Mouse (Mus musculus) cerebellum, adult 18-20 months (tissue): ENCODE results near the gene Kcnip1.
A peak's percentile ranks its signal among the peaks of the same experiment; 100 is the strongest.

Experiments
- DNase-seq, 2 experiments: peaks; one replicate each; pipeline ENCODE4 v3.0.0; 2021

Kcnip1 gene

DNA sequence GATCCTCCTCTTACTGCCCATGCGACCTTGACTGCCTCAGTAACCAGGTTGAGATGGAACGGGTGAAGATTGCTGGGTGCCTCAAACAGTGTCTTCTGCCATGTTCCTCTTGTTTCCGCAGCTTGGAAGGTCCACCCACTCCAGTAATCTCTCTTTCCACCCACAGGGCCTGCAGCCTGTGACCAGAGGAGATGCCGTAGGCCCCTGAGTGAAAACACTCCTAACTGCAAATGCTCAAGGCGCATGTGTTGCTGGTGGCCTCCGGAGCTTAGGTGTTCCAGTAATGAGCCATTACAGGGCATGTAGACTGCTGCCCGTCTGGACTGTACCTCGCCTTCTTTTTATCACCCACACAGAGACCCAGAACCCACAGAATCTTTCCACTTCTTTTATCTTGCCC lies 55.3 kb downstream of the Kcnip1 start:
- no peak for DNase-seq

- no peak for DNase-seq
Observed at GRCm38 (mm10) chr11:33934286-33934685, 58.7 kb downstream of the Kcnip1 start.

GRCm38 (mm10) chr11:33932386-33933111 lies 60.4 kb downstream of the Kcnip1 start:
- no peak for DNase-seq

- no peak for DNase-seq
Observed at GRCm38 (mm10) chr11:33931836-33932385, 61.0 kb downstream of the Kcnip1 start.

DNA sequence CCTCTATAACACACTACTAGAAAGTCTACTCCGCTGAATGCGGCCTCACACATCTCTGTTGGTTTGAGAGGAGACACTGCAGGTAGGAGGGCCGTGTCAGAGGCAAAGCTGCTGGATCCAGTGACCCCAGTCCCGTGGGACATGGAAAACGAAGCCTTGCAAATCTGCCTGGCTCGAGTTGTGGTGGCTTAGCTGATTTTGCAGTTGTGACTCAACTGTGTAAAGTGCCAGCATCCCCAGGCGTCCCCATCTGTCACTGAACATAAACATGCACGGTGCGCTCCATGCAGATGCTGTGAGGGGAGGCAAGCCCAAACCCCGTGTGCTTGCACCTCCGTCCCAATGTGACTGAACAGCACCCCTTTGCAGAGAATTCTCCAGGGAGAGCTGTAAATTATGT lies 63.5 kb downstream of the Kcnip1 start:
- no peak for DNase-seq

- no peak for DNase-seq
Observed at GRCm38 (mm10) chr11:33928658-33929057, 64.3 kb downstream of the Kcnip1 start.

DNA sequence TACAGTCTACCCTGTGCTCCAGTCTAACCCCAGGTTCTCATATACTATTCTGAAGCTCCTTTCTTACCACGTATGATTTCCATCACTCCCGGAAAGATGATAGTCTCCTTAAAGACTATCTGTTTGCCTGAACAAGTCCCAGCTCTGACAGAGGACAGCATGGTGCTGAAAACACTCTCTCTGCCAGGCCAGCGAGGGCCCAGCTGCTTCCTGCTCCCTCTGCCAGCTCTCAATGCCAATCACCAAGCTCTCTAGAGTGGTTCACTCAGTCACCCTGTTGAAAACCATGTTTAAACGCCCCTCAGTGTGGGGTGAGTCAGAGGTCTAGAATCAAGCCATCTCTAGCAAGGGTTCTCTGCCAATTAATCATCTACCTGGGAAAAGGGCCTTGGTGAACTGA lies 65.1 kb downstream of the Kcnip1 start:
- DNase-seq = no peak

DNA sequence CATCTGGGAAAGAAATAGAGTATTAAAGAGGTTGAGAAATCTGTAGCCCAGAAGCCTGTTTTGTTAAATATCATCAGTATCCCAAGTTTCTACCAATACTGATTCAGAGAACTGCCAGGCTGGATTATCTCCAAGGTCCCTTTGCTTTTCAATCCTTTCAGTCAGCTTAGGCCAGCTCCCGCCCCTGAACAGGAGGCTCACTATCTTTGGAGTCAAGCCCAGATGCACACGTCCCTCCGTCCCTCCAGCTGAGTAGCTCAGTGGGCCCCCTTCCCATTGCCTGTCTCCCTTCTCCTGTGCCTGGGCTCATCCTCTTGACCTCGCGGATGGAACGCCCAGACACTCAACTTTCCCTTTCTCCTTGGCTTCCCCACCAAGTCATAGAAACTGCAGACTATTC lies 65.6 kb downstream of the Kcnip1 start:
- no peak for DNase-seq

DNA sequence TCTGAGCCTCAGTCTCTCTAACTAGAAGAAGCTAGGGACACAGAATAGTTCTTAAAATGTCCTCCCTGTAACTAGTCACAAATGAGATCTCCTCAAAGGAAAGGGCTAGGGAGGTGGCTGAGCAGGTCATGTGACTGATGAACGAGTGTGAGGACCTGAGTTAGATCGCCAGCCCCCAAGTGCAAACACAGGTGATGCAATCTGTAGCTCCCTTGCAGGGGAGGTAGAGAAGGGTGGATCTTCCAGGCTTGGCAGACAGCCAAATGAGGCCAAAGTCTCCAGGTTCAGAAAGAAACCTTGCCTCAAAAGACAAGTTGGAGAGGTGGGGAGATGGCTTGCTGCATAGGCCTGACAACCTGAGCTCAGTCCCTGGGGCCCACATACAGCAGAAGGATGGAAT lies 66.4 kb downstream of the Kcnip1 start:
- no peak for DNase-seq

GRCm38 (mm10) chr11:33925778-33926177 lies 67.2 kb downstream of the Kcnip1 start:
- DNase-seq = no peak

GRCm38 (mm10) chr11:33923031-33923430 lies 69.9 kb downstream of the Kcnip1 start:
- DNase-seq = no peak

DNA sequence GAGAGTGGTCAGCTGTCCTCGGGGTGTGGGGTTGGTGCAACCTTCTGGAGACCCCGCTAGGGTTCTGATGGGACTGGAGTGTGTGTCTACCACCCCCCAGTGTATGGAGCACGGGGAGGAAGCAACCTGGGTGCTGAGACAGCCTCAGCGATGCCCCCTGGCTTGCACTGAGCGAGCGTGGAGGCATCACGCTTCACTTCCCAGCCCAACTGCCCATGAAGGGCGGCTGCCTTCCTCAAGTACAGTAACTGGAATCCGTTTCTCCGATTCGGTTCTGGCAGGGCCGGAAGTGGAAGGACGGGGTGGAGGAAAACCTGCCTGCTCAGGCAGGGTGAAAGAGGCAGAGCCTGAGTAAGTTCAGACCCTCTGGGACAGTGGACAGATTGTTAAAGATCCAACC lies 71.5 kb downstream of the Kcnip1 start:
- DNase-seq = no peak

GRCm38 (mm10) chr11:33919826-33920225 lies 73.1 kb downstream of the Kcnip1 start:
- DNase-seq = no peak

- DNase-seq = no peak
Observed at GRCm38 (mm10) chr11:33918424-33918823, 74.5 kb downstream of the Kcnip1 start.

GRCm38 (mm10) chr11:33917574-33917973 lies 75.4 kb downstream of the Kcnip1 start:
- DNase-seq = peak; percentile 46 to 81

- DNase-seq = no peak
Observed at GRCm38 (mm10) chr11:33914216-33914615, 78.7 kb downstream of the Kcnip1 start.

- DNase-seq = no peak
Observed at GRCm38 (mm10) chr11:33913061-33913460, 79.9 kb downstream of the Kcnip1 start.

DNA sequence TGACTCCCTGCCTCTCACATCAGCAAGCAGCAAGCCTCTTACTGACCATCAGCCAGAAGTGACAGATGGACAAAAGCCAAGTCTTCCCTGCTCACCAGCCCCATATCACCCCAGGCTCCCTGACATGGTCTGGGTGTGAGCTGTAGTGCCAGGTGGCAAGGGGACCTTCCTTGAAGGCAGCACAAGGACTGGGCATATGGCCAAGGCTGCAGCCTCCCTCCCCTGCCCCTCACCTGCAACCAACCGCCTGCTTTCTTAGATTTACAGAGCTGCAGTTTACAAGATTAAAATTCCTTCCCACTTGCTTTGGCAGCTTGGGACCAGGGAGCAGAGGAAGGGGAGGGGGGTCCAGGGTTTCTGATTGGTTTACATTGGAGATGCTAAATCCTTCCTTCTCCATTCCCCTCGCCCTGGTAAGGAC lies 80.8 kb downstream of the Kcnip1 start:
- peak; percentile 46 to 54 for DNase-seq

GRCm38 (mm10) chr11:33910982-33911381 lies 82.0 kb downstream of the Kcnip1 start:
- DNase-seq = no peak

GRCm38 (mm10) chr11:33908360-33909175 lies 84.4 kb downstream of the Kcnip1 start:
- no peak for DNase-seq

DNA sequence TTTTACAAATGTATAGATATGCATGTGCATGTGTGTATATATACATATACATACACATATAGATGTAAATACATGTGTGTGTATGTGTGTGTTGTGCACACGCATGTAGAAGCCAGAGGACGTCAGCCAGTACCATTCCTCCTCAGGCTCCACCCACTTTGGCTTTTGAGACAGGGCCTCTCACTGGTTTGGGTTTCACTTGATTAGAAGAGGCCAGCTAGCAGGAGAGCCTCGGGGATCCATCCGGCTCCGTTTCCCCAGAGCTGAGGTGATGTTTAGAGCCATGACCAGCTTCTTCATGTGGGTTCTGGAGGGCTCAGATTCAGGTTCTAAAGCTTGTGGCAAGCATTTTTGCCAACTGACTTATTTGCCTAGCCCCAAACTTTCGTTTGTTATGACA lies 89.5 kb downstream of the Kcnip1 start:
- DNase-seq = no peak

- DNase-seq = no peak
Observed at GRCm38 (mm10) chr11:33902377-33902776, 90.6 kb downstream of the Kcnip1 start.

GRCm38 (mm10) chr11:33901783-33902182 lies 91.2 kb downstream of the Kcnip1 start:
- no peak for DNase-seq

GRCm38 (mm10) chr11:33891084-33891483 lies 101.9 kb downstream of the Kcnip1 start:
- no peak for DNase-seq
